Comparison of ENCODE assay signal across 10 mouse cellular contexts in the genomic region with DNA sequence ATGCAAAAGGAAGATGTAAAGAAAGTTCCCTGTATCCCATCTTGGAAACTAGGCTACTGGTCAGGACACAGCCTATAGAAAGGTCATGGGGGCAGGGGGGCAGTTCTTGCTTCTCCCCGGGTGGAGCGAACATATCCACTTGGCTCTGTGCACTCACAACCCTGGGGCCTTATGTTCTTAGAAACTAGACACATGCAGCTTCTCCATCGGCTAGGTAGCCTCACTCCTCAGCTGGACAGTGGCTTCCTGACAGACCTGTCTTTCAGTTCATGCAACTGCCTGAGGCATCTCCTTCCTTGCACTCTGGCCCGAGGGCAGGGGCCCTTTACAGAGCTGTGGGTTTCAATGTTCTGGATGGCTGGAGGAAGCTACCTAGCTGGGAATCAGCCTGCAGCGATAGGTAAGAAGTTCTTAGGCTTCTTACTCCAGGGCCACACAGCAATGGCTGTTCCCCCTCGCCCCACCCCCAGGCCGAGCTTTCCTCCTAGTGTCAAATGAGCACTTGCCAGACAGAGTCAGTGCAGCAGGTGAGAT. TPM values are rescaled to one million over a fixed set of nuclear protein-coding genes. Genes with fewer than 3 reads are reported as not detected.
DNase-seq lines count a peak whose midpoint lies in the region; ATAC-seq and TF ChIP-seq lines count a peak whose summit lies in the region.
"Had no signal": no experiment of that assay in that cellular context is flagged by ENCODE, and none has a peak within 500 bp of the region (broad histone marks: within the 10 kb centered on the region; RNA-seq: fewer than 3 reads in every experiment).

No protein-coding gene starts in this region.

- H3K4me3 ChIP-seq in testis, adult 2 months (ENCODE audit: control insufficient read depth, low read depth, low read length), result peak overlapping the region; percentile 92
- peak overlapping the region; percentile 53 to 83; a peak in 3 of 4 replicates for H3K4me3 ChIP-seq in liver, embryonic 14.5 days (ENCODE audit: insufficient read depth in 1 of 2, low read depth in 2 of 2, low read length in 2 of 2)

- H3K9me3 ChIP-seq in liver, embryonic 14.5 days (ENCODE audit: control insufficient read depth, low read length), result no peaks in the 10 kb centered on the region

- peak overlapping the region; percentile 46; the same call in 1 of the 2 replicates for H3K9ac ChIP-seq in liver, embryonic 14.5 days (replicated peaks)

- H3K36me3 ChIP-seq in testis, adult 2 months (ENCODE audit: control insufficient read depth, insufficient read depth, low read length), result no peaks in the 10 kb centered on the region
- H3K36me3 ChIP-seq in liver, embryonic 14.5 days (replicated peaks; ENCODE audit: control insufficient read depth, insufficient read depth, low read depth), result no peaks in the 10 kb centered on the region

- no peak for ATAC-seq in liver, embryonic 14.5 days (ENCODE audit: insufficient read depth)

- peaks cover 22% of the 10 kb centered on the region for H3K4me1 ChIP-seq in testis, adult 2 months (ENCODE audit: control insufficient read depth, insufficient read depth, low read length)
- peaks cover 24 to 37% of the 10 kb centered on the region in 2 experiments for H3K4me1 ChIP-seq in liver, embryonic 14.5 days (replicated peaks; ENCODE audit: control insufficient read depth in 2 of 2, insufficient read depth in 2 of 2, low read length in 1 of 2)

- H3K27me3 ChIP-seq in testis, adult 2 months (ENCODE audit: control insufficient read depth, insufficient read depth, low read length), result no peaks in the 10 kb centered on the region
- H3K27me3 ChIP-seq in liver, embryonic 14.5 days (ENCODE audit: control insufficient read depth, insufficient read depth, low read length), result no peaks in the 10 kb centered on the region

- peak overlapping the region; percentile 83 for H3K4me2 ChIP-seq in liver, embryonic 14.5 days (ENCODE audit: low read depth)

- whole genome bisulfite sequencing in liver, embryonic 14.5 days (ENCODE audit: insufficient replicate concordance), result 71% methylated on average over 7 of the region's 7 CpGs

- no peak overlapping the region for H3K27ac ChIP-seq in testis, adult 2 months (ENCODE audit: control insufficient read depth, insufficient read depth, low read depth, low read length)
- H3K27ac ChIP-seq in liver, embryonic 14.5 days, result peak overlapping the region; percentile 74

- DNase-seq in cerebellum, adult 11-12 months, result peak; percentile 52
- DNase-seq in cerebellum, postnatal 25 days, result no peak
- no peak for DNase-seq in testis, postnatal 14 days (ENCODE audit: low spot score)
- no peak for DNase-seq in liver, embryonic 14.5 days (ENCODE audit: low read depth in 3 of 3, low spot score in 3 of 3)
- no peak for DNase-seq in thymus, adult 18-20 months
- DNase-seq in spleen, postnatal 36 days (ENCODE audit: low spot score in 2 of 2), result no peak
- no peak for DNase-seq in lung, postnatal 36 days
- DNase-seq: lung, adult 2 months; thymus, postnatal 36 days had no signal

- no peak for TF ChIP-seq POLR2A in testis, adult 2 months (IDR thresholded peaks at IDR 0.05; ENCODE audit: control insufficient read depth, low read depth, low read length)

- no peak for TF ChIP-seq EP300 in liver, embryonic 14.5 days (IDR thresholded peaks at IDR 0.05; ENCODE audit: low read depth)

- TF ChIP-seq CTCF in testis, adult 2 months (IDR thresholded peaks at IDR 0.05; ENCODE audit: control insufficient read depth, insufficient read depth, insufficient replicate concordance, low read depth, low read length), result no peak
- TF ChIP-seq CTCF in liver, embryonic 14.5 days (IDR thresholded peaks at IDR 0.05; ENCODE audit: low read depth), result no peak

RNA-seq across cellular contexts. Expression of a gene that starts 1.1 kb away (rescaled TPM):
- 16.2 and 18.3 TPM in 2 replicates for polyA plus RNA-seq in testis, adult 2 months (2012; rRNA removed)
- 8.3 and 10.1 TPM in 2 replicates for polyA plus RNA-seq in liver, embryonic 14.5 days (2012; rRNA removed)
- 5.4 and 7.2 TPM in 2 replicates for polyA plus RNA-seq in liver, embryonic 14.5 days (2014; fragmentation: Nextera tagmentation; extraction: Ambion mirVana)

RNA-seq across cellular contexts. Expression of a gene that starts 42.8 kb away (rescaled TPM):
- 1.4 TPM in 2 replicates for polyA plus RNA-seq in testis, adult 2 months (2012; rRNA removed)
- 12.1 and 15.8 TPM in 2 replicates for polyA plus RNA-seq in liver, embryonic 14.5 days (2012; rRNA removed)
- 9.9 and 11.4 TPM in 2 replicates for polyA plus RNA-seq in liver, embryonic 14.5 days (2014; fragmentation: Nextera tagmentation; extraction: Ambion mirVana)

RNA-seq across cellular contexts. Expression of a gene that starts 52.2 kb away (rescaled TPM):
- 126 and 134 TPM in 2 replicates for polyA plus RNA-seq in testis, adult 2 months (2012; rRNA removed)
- polyA plus RNA-seq in liver, embryonic 14.5 days (2012; rRNA removed), result 3.8 and 4.6 TPM in 2 replicates
- 3.2 and 3.4 TPM in 2 replicates for polyA plus RNA-seq in liver, embryonic 14.5 days (2014; fragmentation: Nextera tagmentation; extraction: Ambion mirVana)

RNA-seq across cellular contexts. Expression of a gene that starts 54.9 kb away (rescaled TPM):
- 22.5 and 23.3 TPM in 2 replicates for polyA plus RNA-seq in testis, adult 2 months (2012; rRNA removed)
- 5.1 and 5.8 TPM in 2 replicates for polyA plus RNA-seq in liver, embryonic 14.5 days (2012; rRNA removed)
- polyA plus RNA-seq in liver, embryonic 14.5 days (2014; fragmentation: Nextera tagmentation; extraction: Ambion mirVana), result 4.5 and 5.2 TPM in 2 replicates

Comparison
In these comparisons a context has a peak if more than half of its experiments do, and no peak if none do; other contexts are left out.
1. RNA of a gene that starts 52.2 kb away (polyA plus RNA-seq): 126 to 134 TPM in testis, adult 2 months; 3.2 to 4.6 TPM in liver, embryonic 14.5 days; every median in the first group is over 10 times any median in the second.